Mouse (Mus musculus) Patski (cell line): ENCODE data around the gene Sh3bgrl2. TPM values are rescaled to one million over a fixed set of nuclear protein-coding genes. Genes with fewer than 3 reads are reported as not detected.

Source experiments
- ATAC-seq: fragments of 100-300 bp; one replicate; pipeline ENCODE4 v1.8.0; 2021
- CTCF ChIA-PET: fragments of 350-600 bp; sonication (Branson Sonifier 250); formaldehyde crosslinking; loops from one replicate; lab custom pipeline; 2022; ENCODE audit warnings: inconsistent platforms; lab: Charles Lee
- POLR2A ChIA-PET: fragments of 350-600 bp; sonication (Branson Sonifier 250); formaldehyde crosslinking; loops from one replicate; lab custom pipeline; 2022; ENCODE audit warnings: antibody characterized with exemption, inconsistent platforms; lab: Charles Lee
- DNase-seq: peaks from one replicate; pipeline ENCODE4 v3.0.0-alpha.2; 2011; ENCODE audit warnings: low read depth, low spot score
- H3K27me3 ChIP-seq: fragments of 371-371 bp; one replicate; pipeline ENCODE4 v1.5.1; 2021
- CTCF ChIP-seq: fragments of 100-300 bp; IDR thresholded peaks from one replicate; pipeline ENCODE4 v1.5.1; 2021
- in situ Hi-C: fragments of 300-500 bp; cut with MboI; formaldehyde crosslinking; loops from 3 replicates; pipeline ENCODE4 v1.11.1; 2018; ENCODE audit warnings: low pct_unique_long_range_greater_than_20kb, mixed read lengths
- polyA plus RNA-seq: library from polyadenylated mRNA; unstranded; gene quantifications from one replicate; pipeline ENCODE4 v1.2.3, GENCODE M21; 2021

Gene Sh3bgrl2
- polyA plus RNA-seq, 1 experiment from 2014 or later: 5.2 TPM

GRCm38 (mm10) chr9:83560670-83561069 lies 12.5 kb downstream of the Sh3bgrl2 start:
- TF ChIP-seq CTCF: no peak
- no peak for ATAC-seq
- no peak for DNase-seq
- ChIA-PET CTCF (interaction anchor here (2.3 kb wide), 1 partner anchor 11 kb away, joined by 7 read pairs; no protein-coding TSS in a partner anchor), POLR2A (no interaction called here)
- no peaks in the 10 kb centered on the region for H3K27me3 ChIP-seq
- in situ Hi-C loops: no loop called here

- no peak for ATAC-seq
- in situ Hi-C loops: no loop called here
- H3K27me3 ChIP-seq: no peaks in the 10 kb centered on the region
- DNase-seq: no peak
- ChIA-PET CTCF (interaction anchor here (2.3 kb wide), 1 partner anchor 13 kb away, joined by 7 read pairs; no protein-coding TSS in a partner anchor), POLR2A (no interaction called here)
- no peak for TF ChIP-seq CTCF
Observed at GRCm38 (mm10) chr9:83562889-83563288, 14.8 kb downstream of the Sh3bgrl2 start.

GRCm38 (mm10) chr9:83563808-83564549 lies 15.9 kb downstream of the Sh3bgrl2 start:
- ATAC-seq: peak; percentile 15
- TF ChIP-seq CTCF: no peak

GRCm38 (mm10) chr9:83564934-83565652 lies 17.0 kb downstream of the Sh3bgrl2 start:
- ChIA-PET POLR2A (no interaction called here), CTCF (interaction anchor here (1.6 to 2.1 kb wide), 3 partner anchors 11 to 23 kb away, joined by 3 to 7 read pairs (median 5); no protein-coding TSS in a partner anchor)
- no peak for TF ChIP-seq CTCF
- DNase-seq: no peak
- no peaks in the 10 kb centered on the region for H3K27me3 ChIP-seq
- no peak for ATAC-seq
- in situ Hi-C loops: no loop called here

More at GRCm38 (mm10) chr9:83563808-83564549, 15.9 kb downstream of the Sh3bgrl2 start:
- DNase-seq: no peak
- CTCF ChIA-PET: interaction anchor here (1.6 to 2.1 kb wide), 3 partner anchors 12 to 24 kb away, joined by 3 to 7 read pairs (median 5); no protein-coding TSS in a partner anchor
- no peaks in the 10 kb centered on the region for H3K27me3 ChIP-seq
- in situ Hi-C loops: no loop called here
- POLR2A ChIA-PET: no interaction called here

GRCm38 (mm10) chr9:83566141-83566540 lies 18.0 kb downstream of the Sh3bgrl2 start:
- in situ Hi-C loops: no loop called here
- no peaks in the 10 kb centered on the region for H3K27me3 ChIP-seq
- ATAC-seq (no peak), DNase-seq (no peak)
- ChIA-PET POLR2A (no interaction called here), CTCF (no interaction called here)
- no peak for TF ChIP-seq CTCF

- no peak for TF ChIP-seq CTCF
- ChIA-PET POLR2A (no interaction called here), CTCF (no interaction called here)
- in situ Hi-C loops: no loop called here
- no peaks in the 10 kb centered on the region for H3K27me3 ChIP-seq
- DNase-seq (no peak), ATAC-seq (no peak)
Observed at GRCm38 (mm10) chr9:83568125-83568524, 20.0 kb downstream of the Sh3bgrl2 start.

GRCm38 (mm10) chr9:83568937-83569336 lies 20.8 kb downstream of the Sh3bgrl2 start:
- ChIA-PET CTCF (no interaction called here), POLR2A (no interaction called here)
- ATAC-seq (no peak), DNase-seq (no peak)
- TF ChIP-seq CTCF: no peak
- H3K27me3 ChIP-seq: no peaks in the 10 kb centered on the region
- in situ Hi-C loops: no loop called here

- no peaks in the 10 kb centered on the region for H3K27me3 ChIP-seq
- in situ Hi-C loops: no loop called here
- ATAC-seq (no peak), DNase-seq (no peak)
- POLR2A ChIA-PET: interaction anchor here (0.6 kb wide), 1 partner anchor 23 kb away, joined by 5 read pairs; no protein-coding TSS in a partner anchor
- TF ChIP-seq CTCF: no peak
- CTCF ChIA-PET: interaction anchor here (1.3 kb wide), 1 partner anchor 11 kb away, joined by 3 read pairs; no protein-coding TSS in a partner anchor
Observed at GRCm38 (mm10) chr9:83569898-83570297, 21.8 kb downstream of the Sh3bgrl2 start.

- POLR2A ChIA-PET: no interaction called here
- CTCF ChIA-PET: no interaction called here
- ATAC-seq: no peak
Observed at GRCm38 (mm10) chr9:83571315-83571714, 23.2 kb downstream of the Sh3bgrl2 start.

GRCm38 (mm10) chr9:83572326-83572725 lies 24.2 kb downstream of the Sh3bgrl2 start:
- in situ Hi-C loops: no loop called here
- no peak for ATAC-seq
- no peaks in the 10 kb centered on the region for H3K27me3 ChIP-seq
- POLR2A ChIA-PET: no interaction called here
- no peak for TF ChIP-seq CTCF
- DNase-seq: no peak
- CTCF ChIA-PET: no interaction called here

More at GRCm38 (mm10) chr9:83571315-83571714, 23.2 kb downstream of the Sh3bgrl2 start:
- H3K27me3 ChIP-seq: no peaks in the 10 kb centered on the region
- no peak for TF ChIP-seq CTCF
- in situ Hi-C loops: no loop called here
- no peak for DNase-seq

GRCm38 (mm10) chr9:83572870-83573269 lies 24.7 kb downstream of the Sh3bgrl2 start:
- in situ Hi-C loops: no loop called here
- no peaks in the 10 kb centered on the region for H3K27me3 ChIP-seq
- ChIA-PET POLR2A (no interaction called here), CTCF (no interaction called here)
- ATAC-seq: no peak
- no peak for DNase-seq
- TF ChIP-seq CTCF: no peak
